Mouse (Mus musculus): ENCODE data around the gene Lrtm1. TPM values are rescaled to one million over a fixed set of nuclear protein-coding genes. Genes with fewer than 3 reads are reported as not detected.

Gene Lrtm1
- total RNA-seq (2014; rRNA removed), result under 0.01 TPM in 1 of 2 replicates, not detected in the other
- polyA plus RNA-seq (2015; fragmentation: Nextera tagmentation; extraction: Ambion mirVana), result 0.02 TPM in 1 of 2 replicates, not detected in the other

DNA sequence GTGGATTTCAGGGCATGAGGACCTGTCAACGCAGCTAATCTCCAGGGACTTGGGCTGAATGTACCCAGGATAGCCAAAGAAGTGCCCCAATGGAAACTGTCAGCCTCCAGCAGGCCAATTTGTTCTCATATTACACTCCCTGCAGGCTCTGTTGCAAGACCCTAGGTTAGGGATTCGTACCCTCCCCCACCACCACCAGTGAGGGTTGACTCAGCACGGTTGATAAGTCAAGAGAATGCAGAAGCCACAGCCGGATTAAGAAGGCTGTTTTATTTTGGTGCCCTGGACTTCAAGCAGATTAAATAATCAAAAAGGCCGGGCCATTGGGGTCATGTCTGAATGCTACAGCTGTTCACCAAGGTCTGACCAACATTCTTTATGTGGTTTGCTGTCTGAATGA is at the start of gene Lrtm1:
Gene Lrtm1 (plus strand): TSS at position 326 of the 400 bp plus-strand sequence.
- H3K9me3 ChIP-seq (ENCODE audit: low read length), result no peaks in the 10 kb centered on the region
- no peaks in the 10 kb centered on the region for H3K4me1 ChIP-seq (ENCODE audit: insufficient read depth)
- WGBS, result 12% methylated on average over 5 of the region's 5 CpGs
- H3K27me3 ChIP-seq (ENCODE audit: insufficient read depth, low read length), result no peaks in the 10 kb centered on the region
- DNase-seq (no peak), ATAC-seq (no peak)
- H3K4me3 ChIP-seq (ENCODE audit: low read depth, low read length), result no peak within 1 kb of the TSS
- no peaks in the 10 kb centered on the region for H3K36me3 ChIP-seq (ENCODE audit: insufficient read depth)
- H3K4me2 ChIP-seq (ENCODE audit: low read depth), result no peak within 1 kb of the TSS
- H3K9ac ChIP-seq, result no peak within 1 kb of the TSS
- no peak within 1 kb of the TSS for H3K27ac ChIP-seq (ENCODE audit: low read depth, low read length)
- no peak for TF ChIP-seq CTCF (IDR thresholded peaks at IDR 0.05; ENCODE audit: low read depth)

DNA sequence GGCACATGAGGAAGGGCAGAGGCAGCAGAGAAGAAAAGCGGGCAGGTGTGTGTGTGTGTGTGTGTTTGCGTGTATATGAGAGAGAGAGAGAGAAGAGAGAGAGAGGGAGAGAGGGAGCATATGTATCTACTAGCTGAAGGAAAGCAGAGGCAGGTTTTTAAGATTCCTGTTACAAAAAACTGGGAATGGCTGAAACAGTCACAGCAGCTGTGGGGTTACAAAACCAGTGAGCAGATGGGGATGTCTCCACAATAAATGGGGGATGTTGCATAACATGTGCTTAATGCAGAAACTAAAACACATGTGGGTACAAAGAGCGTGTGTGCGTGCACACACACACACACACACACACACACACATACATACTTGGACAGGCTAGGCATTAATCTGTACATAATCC is 48.8 kb upstream of the Lrtm1 start:
- no peak for TF ChIP-seq CTCF (IDR thresholded peaks at IDR 0.05; ENCODE audit: low read depth)
- DNase-seq, result no peak

DNA sequence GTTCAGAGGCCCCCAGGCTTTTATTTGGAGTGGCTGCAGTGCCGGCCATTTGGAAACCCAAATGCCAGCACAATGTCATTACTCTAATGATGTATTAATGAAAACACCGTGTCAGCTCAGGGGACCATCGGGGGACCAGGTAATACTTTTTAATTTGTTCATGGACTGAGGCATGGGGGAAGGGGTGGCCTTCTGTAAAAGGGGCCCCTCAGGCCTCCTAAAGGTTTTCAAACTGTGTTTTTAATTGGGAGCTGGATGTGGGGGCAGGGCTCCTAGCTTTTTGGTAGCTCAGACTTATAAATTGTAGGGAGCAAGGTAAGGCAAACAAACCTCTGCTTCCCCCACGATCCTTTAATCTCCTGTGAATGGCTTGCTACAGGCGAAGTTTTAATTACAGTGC is 45.4 kb upstream of the Lrtm1 start:
- WGBS, result 19% methylated on average over 5 of the region's 5 CpGs

More for the DNA sequence above, 48.8 kb upstream of the Lrtm1 start:
- no peak overlapping the region for H3K27ac ChIP-seq (ENCODE audit: low read depth, low read length)
- H3K36me3 ChIP-seq (ENCODE audit: insufficient read depth), result no peaks in the 10 kb centered on the region
- H3K4me3 ChIP-seq (ENCODE audit: low read depth, low read length), result no peak overlapping the region
- H3K9ac ChIP-seq, result no peak overlapping the region
- no peaks in the 10 kb centered on the region for H3K27me3 ChIP-seq (ENCODE audit: insufficient read depth, low read length)
- WGBS, result 77% methylated on average over 4 of the region's 4 CpGs
- no peak for ATAC-seq
- no peaks in the 10 kb centered on the region for H3K4me1 ChIP-seq (ENCODE audit: insufficient read depth)
- no peak overlapping the region for H3K4me2 ChIP-seq (ENCODE audit: low read depth)
- no peaks in the 10 kb centered on the region for H3K9me3 ChIP-seq (ENCODE audit: low read length)

DNA sequence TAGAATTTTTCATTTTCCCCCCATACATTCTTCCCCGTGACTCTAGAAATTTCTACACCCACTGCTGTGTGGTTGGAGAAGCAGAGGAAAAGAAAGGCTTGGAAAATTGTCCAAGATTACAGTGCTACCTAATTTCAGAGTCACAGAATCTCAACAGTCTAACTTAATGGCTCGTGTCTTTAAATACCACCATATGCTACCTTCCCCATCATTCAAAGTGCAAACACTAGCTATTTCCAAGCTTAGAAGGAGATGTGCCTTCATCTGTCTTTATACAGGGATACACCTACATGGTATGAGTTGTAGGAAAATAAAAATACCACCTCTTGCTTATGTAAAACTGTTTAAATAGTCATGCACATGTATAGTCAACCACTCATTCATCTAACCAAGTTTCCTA is 38.8 kb upstream of the Lrtm1 start:
- no peaks in the 10 kb centered on the region for H3K27me3 ChIP-seq (ENCODE audit: insufficient read depth, low read length)
- no peaks in the 10 kb centered on the region for H3K4me1 ChIP-seq (ENCODE audit: insufficient read depth)
- TF ChIP-seq CTCF (IDR thresholded peaks at IDR 0.05; ENCODE audit: low read depth), result no peak
- no peaks in the 10 kb centered on the region for H3K9me3 ChIP-seq (ENCODE audit: low read length)
- ATAC-seq, result no peak
- no peaks in the 10 kb centered on the region for H3K36me3 ChIP-seq (ENCODE audit: insufficient read depth)
- H3K4me2 ChIP-seq (ENCODE audit: low read depth), result no peak overlapping the region
- 84% methylated on average over 2 of the region's 2 CpGs for WGBS
- no peak overlapping the region for H3K4me3 ChIP-seq (ENCODE audit: low read depth, low read length)
- H3K9ac ChIP-seq, result no peak overlapping the region
- DNase-seq, result no peak
- H3K27ac ChIP-seq (ENCODE audit: low read depth, low read length), result no peak overlapping the region

More for the DNA sequence above, 45.4 kb upstream of the Lrtm1 start:
- Histone ChIP-seq H3K27me3 (ENCODE audit: insufficient read depth, low read length) (no peaks in the 10 kb centered on the region), H3K9me3 (ENCODE audit: low read length) (no peaks in the 10 kb centered on the region), H3K4me2 (ENCODE audit: low read depth) (no peak overlapping the region), H3K4me3 (ENCODE audit: low read depth, low read length) (no peak overlapping the region), H3K9ac (no peak overlapping the region), H3K36me3 (ENCODE audit: insufficient read depth) (no peaks in the 10 kb centered on the region), H3K27ac (ENCODE audit: low read depth, low read length) (no peak overlapping the region), H3K4me1 (ENCODE audit: insufficient read depth) (no peaks in the 10 kb centered on the region)
- no peak for DNase-seq
- TF ChIP-seq CTCF (IDR thresholded peaks at IDR 0.05; ENCODE audit: low read depth), result no peak
- ATAC-seq, result no peak

DNA sequence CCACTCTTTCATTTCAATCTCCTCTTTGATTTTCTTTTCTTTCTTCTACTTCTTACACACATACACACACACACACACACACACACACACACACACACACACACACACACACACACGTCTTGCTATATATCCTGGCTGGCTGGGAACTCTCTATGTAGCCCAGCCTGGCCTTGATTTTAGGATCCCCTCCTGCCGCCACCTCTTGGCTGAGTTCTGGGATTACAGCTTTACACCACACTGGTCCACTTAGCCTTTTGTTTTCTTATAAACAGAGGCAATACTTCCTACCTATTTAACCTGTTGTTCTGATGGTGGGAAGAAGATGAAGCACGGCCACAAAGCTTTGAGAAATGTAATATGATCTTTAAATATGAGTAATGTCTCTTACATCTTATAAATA is 37.5 kb upstream of the Lrtm1 start:
- no peak overlapping the region for H3K9ac ChIP-seq
- ATAC-seq, result no peak
- no peaks in the 10 kb centered on the region for H3K27me3 ChIP-seq (ENCODE audit: insufficient read depth, low read length)
- peak; percentile 19 for DNase-seq
- no peak overlapping the region for H3K4me3 ChIP-seq (ENCODE audit: low read depth, low read length)
- no peak overlapping the region for H3K4me2 ChIP-seq (ENCODE audit: low read depth)
- H3K36me3 ChIP-seq (ENCODE audit: insufficient read depth), result no peaks in the 10 kb centered on the region
- H3K27ac ChIP-seq (ENCODE audit: low read depth, low read length), result no peak overlapping the region
- WGBS, result 31% methylated on average over 3 of the region's 3 CpGs
- peak; percentile 47 for TF ChIP-seq CTCF (IDR thresholded peaks at IDR 0.05; ENCODE audit: low read depth)
- H3K9me3 ChIP-seq (ENCODE audit: low read length), result no peaks in the 10 kb centered on the region
- no peaks in the 10 kb centered on the region for H3K4me1 ChIP-seq (ENCODE audit: insufficient read depth)

DNA sequence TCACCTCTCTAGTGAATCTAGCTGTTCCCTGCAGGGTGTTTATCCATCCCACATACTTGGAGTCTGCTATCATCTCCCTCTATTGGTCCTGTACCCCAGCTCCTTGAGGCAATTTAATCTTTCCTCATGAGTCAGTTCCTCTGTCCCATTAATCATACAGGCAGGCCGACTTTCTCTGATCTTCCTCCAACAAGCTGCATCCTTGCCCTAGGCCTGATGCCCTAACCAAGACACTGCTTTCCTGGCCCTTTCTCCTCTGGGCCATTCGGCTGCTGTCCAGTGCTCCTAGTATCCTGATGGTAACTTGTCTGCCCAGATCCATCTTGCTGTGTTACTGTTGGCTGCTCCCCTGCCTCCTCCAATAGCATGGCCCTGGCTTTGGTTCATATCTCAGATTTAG is 33.7 kb upstream of the Lrtm1 start:
- Histone ChIP-seq H3K9me3 (ENCODE audit: low read length) (no peaks in the 10 kb centered on the region), H3K4me1 (ENCODE audit: insufficient read depth) (no peaks in the 10 kb centered on the region), H3K9ac (no peak overlapping the region), H3K4me2 (ENCODE audit: low read depth) (no peak overlapping the region), H3K27ac (ENCODE audit: low read depth, low read length) (no peak overlapping the region), H3K36me3 (ENCODE audit: insufficient read depth) (no peaks in the 10 kb centered on the region), H3K4me3 (ENCODE audit: low read depth, low read length) (no peak overlapping the region), H3K27me3 (ENCODE audit: insufficient read depth, low read length) (no peaks in the 10 kb centered on the region)
- 90% methylated on average over 2 of the region's 2 CpGs for whole genome bisulfite sequencing
- TF ChIP-seq CTCF (IDR thresholded peaks at IDR 0.05; ENCODE audit: low read depth), result no peak
- DNase-seq (no peak), ATAC-seq (no peak)

DNA sequence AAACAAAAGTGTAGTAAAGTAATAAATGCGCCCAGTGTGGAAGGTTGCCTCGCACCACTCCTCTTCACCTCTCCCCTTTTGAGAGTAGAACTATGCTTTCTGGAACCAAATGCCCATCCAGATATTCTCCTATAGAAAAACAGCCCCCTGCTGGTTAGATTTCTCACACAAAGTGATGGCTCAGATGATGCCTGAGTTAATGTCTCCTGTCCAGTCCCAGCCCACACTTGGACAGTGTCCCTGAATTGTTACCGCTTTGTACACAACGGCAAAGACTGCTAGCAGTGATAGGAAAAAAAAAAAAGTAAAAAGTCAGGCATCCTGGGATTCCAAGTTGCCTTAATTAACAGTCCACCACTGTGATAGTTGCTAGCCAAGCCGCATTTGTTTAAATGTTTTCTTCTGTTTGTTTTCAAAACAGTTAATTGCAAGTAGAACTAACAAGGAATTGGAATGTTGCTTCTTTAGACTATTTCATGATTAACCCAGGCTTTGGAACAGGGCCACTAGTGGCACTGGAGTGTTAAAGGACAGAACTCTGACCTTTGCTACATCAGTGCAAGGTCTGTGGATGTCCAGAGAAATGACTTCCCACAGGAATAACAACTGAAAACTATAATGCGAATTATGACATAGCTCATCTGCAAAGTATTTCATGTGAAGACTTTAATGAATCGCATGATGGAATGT is 29.7 kb upstream of the Lrtm1 start:
- Histone ChIP-seq H3K4me2 (ENCODE audit: low read depth) (no peak overlapping the region), H3K36me3 (ENCODE audit: insufficient read depth) (no peaks in the 10 kb centered on the region), H3K27ac (ENCODE audit: low read depth, low read length) (no peak overlapping the region), H3K4me3 (ENCODE audit: low read depth, low read length) (no peak overlapping the region), H3K9me3 (ENCODE audit: low read length) (no peaks in the 10 kb centered on the region), H3K27me3 (ENCODE audit: insufficient read depth, low read length) (no peaks in the 10 kb centered on the region), H3K4me1 (ENCODE audit: insufficient read depth) (no peaks in the 10 kb centered on the region), H3K9ac (no peak overlapping the region)
- 78% methylated on average over 7 of the region's 7 CpGs for WGBS
- DNase-seq, result no peak
- no peak for ATAC-seq
- no peak for TF ChIP-seq CTCF (IDR thresholded peaks at IDR 0.05; ENCODE audit: low read depth)

All from forebrain, postnatal 0 days (tissue).